Mouse (Mus musculus) hematopoietic stem cell, adult 5-6 weeks (primary cell): ENCODE measurements around the gene Vmn1r200. TPM values are rescaled to one million over a fixed set of nuclear protein-coding genes. Genes with fewer than 3 reads are reported as not detected.
"Not testable (repeated sequence)": the region's sequence is repeated elsewhere in the genome, so short reads cannot be mapped to it uniquely, and the experiment has no call there.

Source experiments
- ATAC-seq, 2 experiments: fragments of 125-278 bp in 1 of 2; replicated peaks in 1 of 2; 2 replicates each; pipeline ENCODE4 v1.8.0; 2016 to 2017; ENCODE audit warnings: inconsistent platforms in 2 of 2, mild to moderate bottlenecking in 2 of 2, moderate number of reproducible peaks in 2 of 2, low read depth in 1 of 2, moderate TSS enrichment in 1 of 2; ENCODE audit not compliant: low FRiP score in 2 of 2, poor library complexity in 2 of 2, severe bottlenecking in 2 of 2, insufficient read depth in 1 of 2, low TSS enrichment in 1 of 2
- total RNA-seq: library from RNA; stranded (forward); fragments of 172-1452, 232-1000 nt; gene quantifications from 2 replicates; pipeline ENCODE4 v1.2.3, GENCODE M21; 2017

Gene Vmn1r200
- total RNA-seq: not detected in 2 replicates

DNA sequence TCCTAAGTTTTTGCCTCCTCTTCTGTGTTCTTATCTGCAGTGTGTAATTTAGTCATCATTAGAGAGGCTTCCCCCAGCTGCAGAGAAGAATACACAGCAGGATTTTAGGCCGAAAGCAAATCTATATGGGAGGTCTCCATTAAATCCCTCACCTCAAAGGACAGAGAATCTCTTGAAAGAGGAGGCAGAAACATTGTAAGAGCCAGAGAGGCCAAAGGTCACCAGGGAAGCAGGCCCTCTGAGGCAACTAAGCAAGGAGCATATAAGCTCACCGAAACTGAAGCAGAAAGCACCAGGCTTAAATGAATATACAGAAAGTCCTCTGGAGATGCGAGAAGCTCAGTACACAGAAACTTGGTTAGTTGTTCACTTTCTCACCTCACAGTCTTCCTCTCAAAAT lies at the start of gene Vmn1r200:
TSS of gene Vmn1r200 (plus strand) at position 301 of the 400 bp plus-strand sequence.
- ATAC-seq: no peak

DNA sequence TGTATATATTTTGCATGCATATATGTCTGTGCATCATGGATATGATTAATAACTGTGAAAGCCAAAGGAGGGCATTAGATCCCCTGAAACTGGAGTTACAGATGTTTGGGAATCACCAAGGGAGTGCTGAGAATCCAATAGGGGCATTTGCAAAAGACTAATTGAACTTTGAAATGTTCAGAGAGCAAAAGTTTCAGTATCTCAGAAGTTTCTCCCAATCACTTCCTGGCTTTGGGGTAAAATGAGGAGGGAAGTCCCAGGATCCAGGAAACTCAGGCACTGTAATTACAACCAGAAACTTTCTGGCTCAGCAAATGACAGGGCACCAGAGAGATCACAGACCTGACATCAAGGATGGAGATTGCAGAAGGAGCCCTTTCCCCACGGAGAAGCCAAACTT lies 40.1 kb upstream of the Vmn1r200 start, which contains the start of gene Vmn1r198:
TSS of gene Vmn1r198 (plus strand) at position 301 of the 400 bp plus-strand sequence.
- no peak for ATAC-seq

DNA sequence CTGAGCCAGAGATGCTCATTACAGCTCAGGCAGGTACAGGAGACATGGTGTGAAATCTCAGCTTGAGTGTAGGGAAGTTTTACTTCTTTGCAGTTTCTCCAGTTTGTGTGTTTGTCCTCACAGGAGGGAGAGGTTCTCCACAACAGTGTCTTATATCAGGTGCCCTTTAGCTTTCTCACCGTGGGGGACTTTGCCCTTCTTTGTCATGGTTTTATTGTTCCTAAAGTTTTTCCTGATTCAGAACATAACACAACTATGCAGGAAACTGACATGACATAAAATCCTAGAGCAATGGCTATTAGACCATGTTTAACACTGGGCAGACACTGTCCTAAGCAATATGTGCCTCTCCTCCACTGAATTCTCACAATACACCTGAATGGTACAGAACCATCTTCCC lies 39.4 kb upstream of the Vmn1r200 start:
- no peak for ATAC-seq

DNA sequence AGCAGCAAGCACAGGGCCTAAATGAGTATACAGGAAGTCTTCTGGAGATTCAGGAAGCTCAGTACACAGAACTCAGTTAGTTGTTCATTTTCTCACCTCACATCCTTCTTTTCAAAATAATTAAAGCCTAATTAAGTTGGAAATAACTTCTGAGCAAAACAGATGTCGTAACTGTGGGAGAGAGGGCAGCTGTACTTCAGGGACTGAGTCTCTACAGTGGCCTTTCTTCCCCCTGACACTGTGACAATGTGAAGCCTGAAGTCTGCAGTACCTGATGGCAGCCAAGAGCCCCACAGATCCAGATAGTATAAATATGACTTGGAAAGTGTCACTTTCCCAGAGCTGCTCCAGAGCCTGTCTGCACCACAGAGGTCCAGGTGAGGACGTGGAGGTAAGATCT lies 10.7 kb upstream of the Vmn1r200 start, which contains the start of gene Vmn1r199:
TSS of gene Vmn1r199 (plus strand) at position 301 of the 400 bp plus-strand sequence.
- ATAC-seq: no peak

DNA sequence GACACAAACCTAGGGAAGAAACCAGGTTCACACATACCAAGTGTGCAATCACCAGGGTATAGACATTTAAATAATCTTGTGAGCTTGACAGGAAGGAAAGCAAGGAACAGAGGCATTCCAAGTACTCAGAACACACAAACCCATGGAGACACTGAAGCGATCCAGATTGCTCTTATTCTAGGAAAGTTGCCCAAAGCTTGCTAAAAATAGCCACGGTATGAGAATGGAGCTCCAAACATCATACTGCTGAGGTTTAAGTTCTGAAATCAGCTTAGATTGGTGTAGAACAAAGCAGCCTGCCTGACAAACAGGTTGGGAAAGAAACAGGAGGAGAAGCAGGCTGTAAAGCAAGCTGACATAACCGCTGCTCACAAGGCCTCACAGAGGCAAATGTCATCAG lies 9.0 kb upstream of the Vmn1r200 start:
- not testable (repeated sequence) for ATAC-seq

DNA sequence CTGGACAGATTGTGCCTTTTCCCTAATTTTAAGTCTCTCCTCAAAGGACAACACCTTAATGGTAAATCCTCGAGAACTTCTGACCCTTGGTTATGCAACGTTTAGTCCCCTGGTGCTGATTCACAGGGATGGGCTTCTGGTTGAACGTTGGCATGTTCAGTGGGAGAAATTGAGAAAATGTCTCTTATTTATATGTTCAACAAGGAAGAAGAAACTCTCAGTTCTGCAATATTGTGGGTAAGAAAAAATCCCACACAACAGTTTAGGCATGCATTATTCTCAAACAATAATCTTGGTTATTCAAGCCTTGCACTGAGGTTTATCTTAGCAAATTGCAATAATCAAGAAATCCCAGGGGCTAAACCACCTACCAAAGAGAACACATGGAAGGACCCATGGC lies 6.8 kb upstream of the Vmn1r200 start:
- no peak for ATAC-seq

DNA sequence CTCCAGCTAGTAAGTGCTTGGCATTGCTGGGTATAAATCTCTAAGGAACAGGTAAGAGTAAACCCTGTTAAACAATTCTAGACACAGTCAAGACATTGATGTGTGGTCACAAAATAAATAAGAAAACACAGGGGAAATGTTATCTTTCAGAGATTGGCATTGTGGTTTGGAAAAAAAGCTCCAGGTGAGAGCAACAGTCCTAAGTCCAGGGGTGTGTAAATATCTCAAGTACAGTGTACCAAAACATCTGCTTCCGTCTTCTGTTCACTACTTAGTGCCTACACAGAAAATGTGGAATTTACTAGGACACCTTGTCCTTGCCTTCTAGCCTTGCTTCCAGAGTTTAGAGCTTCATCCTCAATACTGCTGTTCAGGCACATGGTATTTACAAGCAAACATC lies 3.1 kb upstream of the Vmn1r200 start:
- no peak for ATAC-seq

DNA sequence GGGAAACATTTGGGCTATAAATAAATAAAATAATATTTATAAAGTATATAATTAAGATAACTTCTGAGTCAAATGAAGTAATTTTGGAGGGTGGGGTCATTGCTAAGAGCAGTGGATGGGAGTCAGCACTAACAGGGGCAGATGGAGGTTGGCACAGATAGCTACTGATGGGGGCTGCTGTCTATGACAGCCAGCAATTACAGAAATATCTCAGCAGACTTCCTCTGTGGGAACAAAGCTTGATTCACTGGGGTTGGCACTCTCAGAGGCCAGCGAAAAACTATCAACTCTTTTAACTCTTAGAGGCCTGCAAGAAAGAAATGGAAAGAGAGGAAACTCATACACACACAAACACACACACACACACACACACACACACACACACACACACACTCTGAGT lies 12.8 kb downstream of the Vmn1r200 start:
- ATAC-seq: no peak

Other genes starting within 250 kb of the Vmn1r200 start
- not detected in 2 replicates for gene Vmn1r191, start 206.4 kb upstream of the Vmn1r200 start, total RNA-seq
- not detected in 2 replicates for gene Vmn1r192, start 199.2 kb upstream of the Vmn1r200 start, total RNA-seq
- gene Vmn1r193, start 167.2 kb upstream of the Vmn1r200 start, total RNA-seq: not detected in 2 replicates
- gene Vmn1r194, start 146.2 kb upstream of the Vmn1r200 start, total RNA-seq: not detected in 2 replicates
- gene Vmn1r195, start 119.9 kb upstream of the Vmn1r200 start, total RNA-seq: not detected in 2 replicates
- gene Vmn1r196, start 100.5 kb upstream of the Vmn1r200 start, total RNA-seq: not detected in 2 replicates
- not detected in 2 replicates for gene Vmn1r197, start 65.8 kb upstream of the Vmn1r200 start, total RNA-seq
- gene Vmn1r198, start 40.0 kb upstream of the Vmn1r200 start, total RNA-seq: not detected in 2 replicates
- gene Vmn1r199, start 10.6 kb upstream of the Vmn1r200 start, total RNA-seq: not detected in 2 replicates
- not detected in 2 replicates for gene Vmn1r201, start 81.5 kb downstream of the Vmn1r200 start, total RNA-seq
- gene Vmn1r202, start 115.0 kb downstream of the Vmn1r200 start, total RNA-seq: not detected in 2 replicates
- 0.10 and 0.19 TPM in 2 replicates for gene Vmn1r203, start 127.7 kb downstream of the Vmn1r200 start, total RNA-seq
- not detected in 2 replicates for gene Vmn1r204, start 162.8 kb downstream of the Vmn1r200 start, total RNA-seq
- not detected in 2 replicates for gene Vmn1r205, start 202.6 kb downstream of the Vmn1r200 start, total RNA-seq
- not detected in 2 replicates for gene Vmn1r206, start 233.9 kb downstream of the Vmn1r200 start, total RNA-seq